Mouse (Mus musculus) forebrain, embryonic 11.5 days (tissue): ENCODE results near the gene Ptprn2. TPM values are rescaled to one million over a fixed set of nuclear protein-coding genes. Genes with fewer than 3 reads are reported as not detected.
A peak's percentile ranks its signal among the peaks of the same experiment; 100 is the strongest.

Experiments used
- ATAC-seq: fragments of 200-750 bp; cut with Nextera tagmentation; replicated peaks from 2 replicates; pipeline ENCODE4 v1.8.0; 2017; ENCODE audit warnings: moderate TSS enrichment; ENCODE audit not compliant: low FRiP score
- DNase-seq: peaks from one replicate; pipeline ENCODE4 v3.0.0-alpha.2; 2017; ENCODE audit warnings: low spot score
- H3K27ac ChIP-seq: fragments of 300-500 bp; sonication (generic); 2 replicates; pipeline ENCODE4 v1.5.1; 2014; ENCODE audit warnings: low read depth, low read length
- H3K27me3 ChIP-seq: fragments of 300-500 bp; sonication (generic); 2 replicates; pipeline ENCODE4 v1.6.1; 2014; ENCODE audit warnings: mild to moderate bottlenecking, low read length, mixed read lengths; ENCODE audit not compliant: control insufficient read depth, insufficient read depth
- H3K36me3 ChIP-seq: fragments of 300-500 bp; sonication (generic); 2 replicates; pipeline ENCODE4 v1.6.1; 2014; ENCODE audit warnings: mild to moderate bottlenecking, low read length, moderate library complexity, mixed read lengths; ENCODE audit not compliant: control insufficient read depth, insufficient read depth
- H3K4me1 ChIP-seq: fragments of 300-500 bp; sonication (generic); replicated peaks from 2 replicates; pipeline ENCODE4 v1.6.1; 2014; ENCODE audit warnings: low read length, mixed read lengths; ENCODE audit not compliant: control insufficient read depth, insufficient read depth
- H3K4me2 ChIP-seq: fragments of 300-500 bp; sonication (generic); 2 replicates; pipeline ENCODE4 v1.6.1; 2014; ENCODE audit warnings: low read depth, mild to moderate bottlenecking, low read length, moderate library complexity, mixed read lengths; ENCODE audit not compliant: severe bottlenecking
- H3K4me3 ChIP-seq: fragments of 300-500 bp; sonication (generic); 2 replicates; pipeline ENCODE4 v1.5.1; 2014; ENCODE audit warnings: low read depth, low read length
- H3K9ac ChIP-seq: fragments of 300-500 bp; sonication (generic); 2 replicates; pipeline ENCODE4 v1.6.1; 2014; ENCODE audit warnings: low read length
- H3K9me3 ChIP-seq: fragments of 300-500 bp; sonication (generic); 2 replicates; pipeline ENCODE4 v1.6.1; 2016; ENCODE audit warnings: low read length, mixed read lengths; ENCODE audit not compliant: control insufficient read depth
- WGBS: fragments of 180-500 bp; shearing (Covaris S2); extraction: QIAGEN DNeasy Blood & Tissue Kit; methylation state at CpG from one replicate; pipeline ENCODE4 v1.1.7; 2014; 5-methylcytosine and 5-hydroxymethylcytosine counted together
- polyA plus RNA-seq: library from polyadenylated mRNA; unstranded; fragments of >200 nt; fragmentation: Nextera tagmentation; extraction: Ambion mirVana; gene quantifications from 2 replicates; pipeline ENCODE4 v1.2.1, GENCODE M21; 2014

Gene Ptprn2
- polyA plus RNA-seq, 1 experiment from 2014 or later, result 6.8 TPM

DNA sequence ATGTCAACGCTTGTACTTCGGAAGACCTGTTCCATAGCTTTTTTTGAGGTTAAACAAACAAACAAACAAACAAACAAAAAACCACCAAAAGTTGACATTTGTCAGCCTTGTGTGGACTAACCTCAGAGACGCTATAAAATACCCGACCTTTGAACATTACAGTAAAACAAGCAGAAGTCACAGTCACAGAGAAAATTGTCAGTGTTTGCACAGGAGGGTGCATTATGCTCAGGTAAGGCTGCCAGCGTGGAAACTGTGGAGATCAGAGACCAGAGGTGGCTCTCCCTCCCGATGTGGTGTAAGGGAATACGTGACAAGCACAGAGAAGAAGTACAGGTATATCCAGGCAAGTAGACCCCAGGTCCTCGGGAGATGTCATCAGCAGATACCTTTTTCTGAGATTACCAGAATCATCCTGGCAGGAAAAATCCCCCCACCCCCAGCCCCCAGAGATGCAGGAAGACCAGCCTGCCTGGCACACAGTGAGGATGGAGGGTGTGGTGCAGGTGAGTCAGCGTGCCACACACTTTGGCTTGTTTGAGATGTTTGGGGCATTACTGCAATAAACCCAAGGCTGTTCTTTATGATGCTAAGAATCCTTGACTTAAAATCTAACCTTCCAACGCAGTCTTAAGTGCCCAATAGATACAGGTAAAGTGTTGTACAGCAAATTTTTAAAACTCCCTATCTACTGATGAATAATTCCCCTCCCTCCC, 136.0 kb downstream of the Ptprn2 start:
- Histone ChIP-seq H3K4me1 (no peaks in the 10 kb centered on the region), H3K9ac (no peak overlapping the region), H3K27me3 (no peaks in the 10 kb centered on the region), H3K9me3 (no peaks in the 10 kb centered on the region), H3K4me3 (no peak overlapping the region), H3K4me2 (no peak overlapping the region), H3K36me3 (no peaks in the 10 kb centered on the region), H3K27ac (no peak overlapping the region)
- ATAC-seq (no peak), DNase-seq (no peak)
- WGBS, result 81% methylated on average over 10 of the region's 10 CpGs

DNA sequence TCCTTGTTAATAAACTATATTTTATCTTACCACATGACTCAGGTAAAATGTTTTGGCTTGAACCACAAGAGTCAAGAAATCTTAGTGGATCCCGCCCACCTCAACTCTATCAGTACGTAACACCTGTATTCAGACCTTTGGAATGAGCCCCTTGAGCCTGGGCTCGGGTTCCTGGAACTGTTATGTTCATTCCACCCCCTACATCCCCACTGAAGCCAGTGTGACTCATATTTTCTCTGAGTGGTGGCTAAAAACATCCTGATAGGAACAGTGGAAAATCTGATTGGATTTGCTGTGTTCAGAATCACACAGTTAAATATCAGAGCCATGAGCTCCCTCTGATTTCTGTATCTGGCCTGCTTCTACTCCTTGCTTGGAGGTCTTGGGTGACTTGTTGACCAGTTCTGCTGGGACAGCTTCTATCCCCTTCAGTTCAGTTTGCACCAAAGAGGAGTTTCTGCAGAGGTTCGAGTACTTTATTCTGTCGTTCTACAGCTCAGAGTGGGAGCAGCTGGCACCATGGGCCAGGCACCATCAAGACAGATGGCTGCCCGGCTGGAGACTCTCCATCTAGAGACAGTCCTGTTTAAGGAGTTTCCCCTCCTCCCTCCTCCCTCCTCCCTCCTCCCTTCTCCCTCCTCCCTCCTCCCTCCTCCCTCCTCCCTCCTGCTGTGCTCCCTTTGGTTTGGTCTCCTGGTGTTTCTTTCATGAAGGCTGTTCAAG, 137.3 kb downstream of the Ptprn2 start:
- Histone ChIP-seq H3K4me3 (no peak overlapping the region), H3K27me3 (no peaks in the 10 kb centered on the region), H3K9ac (no peak overlapping the region), H3K36me3 (no peaks in the 10 kb centered on the region), H3K4me2 (no peak overlapping the region), H3K27ac (no peak overlapping the region), H3K9me3 (no peaks in the 10 kb centered on the region), H3K4me1 (no peaks in the 10 kb centered on the region)
- ATAC-seq (no peak), DNase-seq (no peak)
- WGBS, result 70% methylated on average over 6 of the region's 6 CpGs

DNA sequence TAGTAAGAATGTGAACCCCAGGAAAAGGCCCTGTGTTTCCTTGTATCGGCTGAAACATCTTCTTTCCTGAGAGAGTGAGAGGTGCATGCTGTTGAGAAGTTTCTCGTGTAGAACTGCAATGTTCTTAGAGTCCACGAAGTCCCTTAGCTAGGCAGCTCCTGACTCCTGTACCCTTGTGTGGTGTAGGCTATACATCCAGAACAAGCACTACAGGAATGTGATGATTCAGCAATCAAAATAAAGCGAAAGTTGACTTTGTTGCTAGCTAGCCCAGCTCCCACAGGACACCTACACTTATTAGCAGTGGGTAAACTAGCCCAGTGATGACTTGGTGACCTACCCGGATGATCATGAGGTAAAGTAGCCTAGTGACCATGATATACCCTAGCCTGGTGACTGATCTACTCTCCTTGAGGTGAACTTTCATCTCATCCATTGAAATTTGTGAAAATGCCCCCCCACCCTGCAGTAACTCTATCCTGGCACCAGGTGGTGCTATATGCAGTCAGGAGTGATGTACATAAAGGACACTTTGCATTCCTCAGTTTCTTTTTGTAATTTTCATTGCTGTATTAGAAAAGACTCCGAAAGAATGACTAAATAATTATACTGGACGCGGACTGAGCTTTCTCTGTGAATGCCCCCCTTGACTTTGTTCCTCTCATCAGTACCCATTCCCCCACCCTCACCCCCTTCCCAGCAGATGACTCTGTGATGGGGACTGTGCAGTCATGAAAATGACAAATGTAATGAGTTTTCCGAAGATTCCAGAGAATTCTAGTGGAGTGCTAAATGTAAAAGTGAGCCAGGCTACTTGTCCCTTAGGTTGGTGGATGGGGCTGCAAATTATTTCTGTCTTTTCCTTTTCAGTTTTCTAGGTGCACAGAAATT, 140.1 kb downstream of the Ptprn2 start:
- Histone ChIP-seq H3K36me3 (no peaks in the 10 kb centered on the region), H3K4me3 (no peak overlapping the region), H3K27ac (no peak overlapping the region), H3K9me3 (no peaks in the 10 kb centered on the region), H3K27me3 (no peaks in the 10 kb centered on the region), H3K9ac (no peak overlapping the region), H3K4me1 (no peaks in the 10 kb centered on the region), H3K4me2 (no peak overlapping the region)
- DNase-seq, result peak; percentile 68
- ATAC-seq, result 0 out of 2 replicates have a peak, but pooled peaks have one; percentile 22
- WGBS, result 63% methylated on average over 9 of the region's 9 CpGs

DNA sequence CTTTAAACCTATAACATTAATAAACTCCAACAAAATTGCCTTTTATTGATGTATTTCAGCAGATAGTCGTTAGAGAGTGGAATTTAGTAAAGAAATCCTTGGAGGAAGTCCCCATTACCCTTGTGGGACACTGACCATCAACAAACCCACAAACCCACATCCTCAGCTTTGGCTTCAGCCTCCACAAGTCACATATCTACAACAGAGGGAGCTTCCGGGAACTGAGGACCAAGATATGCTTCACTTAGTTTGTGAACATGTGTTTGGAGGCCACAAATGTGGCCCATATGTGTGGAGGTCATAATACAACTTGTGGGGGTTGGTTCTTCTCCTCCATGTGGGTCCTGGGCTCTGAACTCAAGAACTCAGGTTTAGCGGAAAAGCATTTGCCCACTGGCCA, 143.5 kb downstream of the Ptprn2 start:
- Histone ChIP-seq H3K9me3 (no peaks in the 10 kb centered on the region), H3K27ac (no peak overlapping the region), H3K4me3 (no peak overlapping the region), H3K36me3 (no peaks in the 10 kb centered on the region), H3K4me2 (no peak overlapping the region), H3K27me3 (no peaks in the 10 kb centered on the region), H3K9ac (no peak overlapping the region), H3K4me1 (no peaks in the 10 kb centered on the region)
- WGBS, result 85% methylated on average over 3 of the region's 3 CpGs
- no peak for ATAC-seq
- no peak for DNase-seq

DNA sequence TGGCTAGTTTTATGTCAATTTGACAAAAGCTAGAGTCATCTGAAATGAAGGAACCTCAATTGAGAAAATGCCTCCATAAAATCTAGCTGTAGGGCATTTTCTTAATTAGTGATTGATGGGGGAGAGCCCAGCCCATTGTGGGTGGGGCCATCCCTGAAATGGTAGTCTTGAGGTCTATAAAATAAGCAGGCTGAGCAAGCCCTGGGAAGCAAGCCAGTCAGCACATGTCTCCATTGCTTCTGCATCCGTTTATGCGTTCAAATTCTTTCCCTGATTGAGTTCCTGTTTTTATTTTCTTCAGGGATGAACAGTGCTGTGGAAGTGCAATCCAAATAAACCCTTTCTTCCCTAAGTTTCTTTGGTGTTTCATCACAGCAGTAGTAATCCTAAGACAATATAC, 152.0 kb downstream of the Ptprn2 start:
- peaks cover 3% of the 10 kb centered on the region; the same call in 1 of the 2 replicates for H3K4me1 ChIP-seq
- no peaks in the 10 kb centered on the region for H3K36me3 ChIP-seq
- H3K9ac ChIP-seq, result no peak overlapping the region
- no peak overlapping the region for H3K4me3 ChIP-seq
- 36% methylated on average over 2 of the region's 2 CpGs for WGBS
- no peaks in the 10 kb centered on the region for H3K27me3 ChIP-seq
- no peak overlapping the region for H3K4me2 ChIP-seq
- no peak overlapping the region for H3K27ac ChIP-seq
- H3K9me3 ChIP-seq, result no peaks in the 10 kb centered on the region
- ATAC-seq (no peak), DNase-seq (no peak)

DNA sequence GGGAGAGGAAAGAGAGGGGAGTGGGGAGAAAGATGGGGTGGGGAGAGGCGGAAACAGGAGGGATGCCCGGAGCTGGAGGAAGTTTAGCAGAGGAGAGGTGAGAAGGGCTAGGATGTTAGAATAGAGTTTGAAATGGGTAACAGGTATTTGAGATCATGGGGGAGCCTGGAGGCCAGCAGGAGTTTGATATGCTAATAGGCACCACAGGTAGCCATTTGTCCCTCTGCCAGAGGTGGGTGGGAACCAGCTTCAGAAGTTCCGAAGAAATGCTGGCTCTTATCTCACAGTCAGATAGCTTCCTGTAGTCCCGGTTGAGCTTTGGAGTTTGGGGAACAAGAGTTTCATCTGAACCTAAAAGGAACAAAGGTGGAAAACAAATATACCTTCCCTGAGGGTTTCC, 155.4 kb downstream of the Ptprn2 start:
- H3K9me3 ChIP-seq, result no peaks in the 10 kb centered on the region
- no peaks in the 10 kb centered on the region for H3K27me3 ChIP-seq
- H3K36me3 ChIP-seq, result no peaks in the 10 kb centered on the region
- 20% methylated on average over 4 of the region's 4 CpGs for WGBS
- H3K27ac ChIP-seq, result no peak overlapping the region
- no peak overlapping the region for H3K9ac ChIP-seq
- peaks cover 3% of the 10 kb centered on the region; the same call in 1 of the 2 replicates for H3K4me1 ChIP-seq
- H3K4me2 ChIP-seq, result no peak overlapping the region
- no peak for DNase-seq
- no peak for ATAC-seq
- H3K4me3 ChIP-seq, result no peak overlapping the region

DNA sequence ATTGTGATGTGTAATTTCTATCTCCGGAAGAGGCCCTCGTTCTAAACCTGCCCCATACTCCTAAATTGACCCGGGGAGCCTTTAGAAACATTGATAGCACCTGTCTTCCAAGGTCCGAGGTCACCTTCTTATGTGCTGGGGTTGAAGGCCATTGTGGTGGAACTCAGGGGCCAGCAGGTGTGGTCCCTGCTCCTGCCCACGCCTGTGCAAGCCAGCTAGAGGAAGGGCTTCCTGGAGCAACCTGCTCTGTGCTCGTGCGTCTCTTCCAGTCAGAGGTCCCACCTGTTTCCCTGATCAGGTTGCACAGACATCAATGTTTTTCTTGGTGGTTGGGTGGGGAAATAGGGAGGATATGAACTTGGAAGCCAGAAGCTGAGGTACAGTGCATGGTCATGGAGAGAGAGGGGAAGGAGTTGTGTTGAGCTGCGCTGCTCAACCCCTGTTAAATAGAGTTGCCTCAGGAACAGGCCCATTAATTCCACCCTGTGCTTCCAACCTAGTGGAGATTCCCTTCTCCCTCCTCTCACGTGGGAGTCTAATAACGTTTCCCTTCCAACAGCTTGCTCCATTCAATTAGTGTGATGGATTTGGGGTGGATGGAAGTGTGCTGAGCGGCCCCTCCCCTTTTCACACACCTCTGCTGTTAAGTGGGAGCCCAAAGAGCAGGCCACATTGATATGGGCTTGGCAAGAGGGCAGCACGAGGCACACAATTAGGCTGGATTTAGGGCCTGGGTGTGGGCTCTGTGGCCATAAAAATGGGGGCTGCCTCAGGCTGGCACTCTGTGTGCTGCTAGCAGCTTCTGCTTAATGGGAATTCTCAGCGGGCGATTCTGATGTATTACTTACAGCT, 156.0 kb downstream of the Ptprn2 start:
- no peak overlapping the region for H3K4me3 ChIP-seq
- H3K4me2 ChIP-seq, result no peak overlapping the region
- H3K36me3 ChIP-seq, result no peaks in the 10 kb centered on the region
- H3K4me1 ChIP-seq, result peaks cover 3% of the 10 kb centered on the region; the same call in 1 of the 2 replicates
- H3K9ac ChIP-seq, result no peak overlapping the region; the same call in 1 of the 2 replicates
- H3K27me3 ChIP-seq, result no peaks in the 10 kb centered on the region
- no peaks in the 10 kb centered on the region for H3K9me3 ChIP-seq
- WGBS, result 41% methylated on average over 14 of the region's 14 CpGs
- DNase-seq (peak; percentile 56), ATAC-seq (peak; percentile 81)
- H3K27ac ChIP-seq, result no peak overlapping the region

DNA sequence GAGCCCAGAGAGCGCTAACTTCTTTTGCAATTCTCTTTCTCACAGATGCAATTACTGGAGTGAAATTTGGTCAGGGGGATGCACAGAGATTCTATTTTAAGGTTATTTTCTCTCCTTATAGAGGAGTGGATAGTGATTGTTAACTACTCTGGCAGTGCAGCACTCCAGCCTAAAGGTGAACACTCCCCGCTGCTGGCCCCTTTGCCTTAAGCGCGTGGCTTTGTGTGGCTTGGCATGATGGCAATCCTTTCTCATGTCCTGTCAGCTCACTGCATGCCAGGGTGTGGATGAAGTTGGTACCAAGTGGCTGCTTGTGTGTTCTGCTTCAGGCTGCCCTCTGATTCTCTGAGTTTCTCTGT, 156.7 kb downstream of the Ptprn2 start:
- Histone ChIP-seq H3K9me3 (no peaks in the 10 kb centered on the region), H3K9ac (no peak overlapping the region), H3K27ac (no peak overlapping the region), H3K4me3 (no peak overlapping the region), H3K36me3 (no peaks in the 10 kb centered on the region), H3K4me2 (no peak overlapping the region), H3K4me1 (peaks cover 3% of the 10 kb centered on the region; the same call in 1 of the 2 replicates), H3K27me3 (no peaks in the 10 kb centered on the region)
- 0 out of 2 replicates have a peak, but pooled peaks have one; percentile 13 for ATAC-seq
- DNase-seq, result no peak
- 62% methylated on average over 4 of the region's 4 CpGs for WGBS
